Mouse (Mus musculus): Measurements from ENCODE around the gene Dvl2. TPM values are rescaled to one million over a fixed set of nuclear protein-coding genes. Genes with fewer than 3 reads are reported as not detected.

Dvl2 gene
- polyA plus RNA-seq, 1 experiment from 2014 or later: 47.6 TPM

DNA sequence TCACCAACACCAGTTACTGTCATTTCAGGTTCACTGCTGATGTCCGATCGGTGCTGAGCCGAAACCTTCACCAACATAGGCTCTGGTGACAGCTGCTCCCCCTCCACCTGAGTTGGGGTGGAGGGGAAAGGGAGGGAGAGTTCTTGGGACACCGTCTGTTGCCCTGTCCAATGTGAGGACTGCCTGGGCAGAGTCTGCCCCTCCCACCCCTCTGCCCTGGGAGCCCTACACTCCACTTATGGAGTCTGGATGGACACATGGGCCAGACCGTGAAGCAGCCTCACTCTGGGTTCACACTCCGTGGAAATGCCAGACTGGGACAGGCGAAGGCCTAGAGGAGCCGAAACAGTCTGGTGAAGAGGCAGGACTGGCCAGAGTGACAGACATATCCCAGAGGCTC lies 10.4 kb upstream of the Dvl2 start:
- no peak for ATAC-seq (replicated peaks; ENCODE audit: low FRiP score)
- peaks cover 12% of the 10 kb centered on the region; the same call in 1 of the 2 replicates for H3K36me3 ChIP-seq (ENCODE audit: control insufficient read depth, insufficient read depth, low read length)
- H3K4me1 ChIP-seq (replicated peaks; ENCODE audit: control insufficient read depth, insufficient read depth, low read length): peaks cover 5% of the 10 kb centered on the region; the same call in 1 of the 2 replicates
- no peak overlapping the region for H3K4me2 ChIP-seq (ENCODE audit: low read depth, low read length, severe bottlenecking)
- no peak overlapping the region for H3K9ac ChIP-seq (ENCODE audit: low read length)
- H3K27ac ChIP-seq (ENCODE audit: low read depth, low read length): no peak overlapping the region
- no peaks in the 10 kb centered on the region for H3K27me3 ChIP-seq (ENCODE audit: control insufficient read depth, insufficient read depth, low read length)
- WGBS: 87% methylated on average over 8 of the region's 8 CpGs
- no peak overlapping the region for H3K4me3 ChIP-seq (ENCODE audit: low read depth, low read length)
- H3K9me3 ChIP-seq (ENCODE audit: control insufficient read depth, low read length): no peaks in the 10 kb centered on the region
- DNase-seq (ENCODE audit: low spot score): no peak

DNA sequence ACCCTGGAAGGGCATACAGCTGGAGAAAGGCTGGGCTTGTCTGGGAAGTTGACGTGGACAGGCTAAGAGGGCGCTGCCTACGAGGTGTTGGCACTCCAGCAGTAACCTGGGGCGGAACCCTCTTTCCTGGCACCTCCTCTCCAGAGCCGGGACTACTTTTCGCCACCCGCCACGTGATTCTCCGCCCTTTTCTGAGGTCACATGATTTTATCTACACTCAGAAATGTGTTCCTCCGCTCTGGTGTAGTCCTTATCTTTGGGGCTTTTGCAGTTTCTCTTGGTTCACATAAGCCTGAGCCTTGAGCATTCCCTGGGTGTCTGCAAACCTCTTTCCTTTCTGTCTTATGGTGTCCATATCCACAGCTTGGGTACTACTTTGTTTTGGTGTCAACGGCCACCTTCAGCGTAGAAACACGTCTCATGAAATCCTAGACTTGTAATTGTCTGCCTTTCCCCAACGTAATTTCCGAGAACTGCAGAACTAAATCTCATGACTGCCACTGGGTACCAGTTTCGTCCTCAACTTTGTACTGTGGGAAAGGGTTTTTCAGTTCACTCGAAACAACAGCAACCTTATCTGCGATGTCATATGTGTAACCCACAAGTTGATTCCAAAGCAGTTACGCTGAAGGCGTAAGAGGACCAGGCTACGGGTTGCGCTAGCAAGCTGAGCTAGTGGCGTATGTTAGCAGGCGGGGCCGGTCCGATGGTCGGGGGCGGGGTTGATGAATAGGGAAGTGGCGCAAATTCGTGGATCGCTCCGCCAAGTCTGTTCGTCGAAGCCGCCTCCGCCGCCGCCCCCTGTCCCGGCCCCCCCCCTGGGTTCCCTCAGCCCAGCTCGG lies 9.3 kb upstream of the Dvl2 start, which contains the start of gene Gabarap:
Gabarap (plus strand) TSS at position 294 of the 842 bp plus-strand sequence.
- Histone ChIP-seq H3K4me3 (ENCODE audit: low read depth, low read length) (peak within 1 kb of the TSS; percentile 65), H3K4me2 (ENCODE audit: low read depth, low read length, severe bottlenecking) (peak within 1 kb of the TSS; percentile 62), H3K36me3 (ENCODE audit: control insufficient read depth, insufficient read depth, low read length) (peaks cover 12% of the 10 kb centered on the region; the same call in 1 of the 2 replicates), H3K9ac (ENCODE audit: low read length) (peak within 1 kb of the TSS; percentile 89), H3K27ac (ENCODE audit: low read depth, low read length) (peak within 1 kb of the TSS; percentile 79), H3K27me3 (ENCODE audit: control insufficient read depth, insufficient read depth, low read length) (no peaks in the 10 kb centered on the region), H3K9me3 (ENCODE audit: control insufficient read depth, low read length) (no peaks in the 10 kb centered on the region), H3K4me1 (replicated peaks; ENCODE audit: control insufficient read depth, insufficient read depth, low read length) (peaks cover 5% of the 10 kb centered on the region; the same call in 1 of the 2 replicates)
- ATAC-seq (replicated peaks; ENCODE audit: low FRiP score): peak; percentile 57
- peak; percentile 97 for DNase-seq (ENCODE audit: low spot score)
- WGBS: under 1% methylated on average over 40 of the region's 40 CpGs

DNA sequence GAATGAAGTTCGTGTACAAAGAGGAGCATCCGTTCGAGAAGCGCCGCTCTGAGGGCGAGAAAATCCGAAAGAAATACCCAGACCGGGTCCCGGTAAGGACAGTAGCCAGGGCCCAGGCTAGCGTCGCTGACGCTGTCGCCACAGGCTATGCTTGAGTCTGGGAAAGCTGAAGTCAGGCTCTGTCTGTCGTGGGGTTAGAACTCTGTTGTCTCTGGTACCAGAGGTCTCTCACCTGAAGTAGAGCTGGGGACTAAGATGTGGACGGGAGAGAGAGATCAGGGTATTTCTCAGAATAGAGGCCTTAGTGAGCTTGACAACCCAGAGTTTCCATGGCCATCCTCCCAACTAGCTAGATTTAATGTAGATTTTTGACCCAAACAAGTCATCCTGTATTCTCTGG lies 8.7 kb upstream of the Dvl2 start:
- WGBS: under 1% methylated on average over 15 of the region's 15 CpGs
- DNase-seq (ENCODE audit: low spot score): no peak
- Histone ChIP-seq H3K4me2 (ENCODE audit: low read depth, low read length, severe bottlenecking) (peak overlapping the region; percentile 62), H3K36me3 (ENCODE audit: control insufficient read depth, insufficient read depth, low read length) (peaks cover 12% of the 10 kb centered on the region; the same call in 1 of the 2 replicates), H3K9ac (ENCODE audit: low read length) (peak overlapping the region; percentile 89), H3K27me3 (ENCODE audit: control insufficient read depth, insufficient read depth, low read length) (no peaks in the 10 kb centered on the region), H3K27ac (ENCODE audit: low read depth, low read length) (peak overlapping the region; percentile 79), H3K9me3 (ENCODE audit: control insufficient read depth, low read length) (no peaks in the 10 kb centered on the region), H3K4me3 (ENCODE audit: low read depth, low read length) (peak overlapping the region; percentile 65), H3K4me1 (replicated peaks; ENCODE audit: control insufficient read depth, insufficient read depth, low read length) (peaks cover 5% of the 10 kb centered on the region; the same call in 1 of the 2 replicates)
- ATAC-seq (replicated peaks; ENCODE audit: low FRiP score): no peak

DNA sequence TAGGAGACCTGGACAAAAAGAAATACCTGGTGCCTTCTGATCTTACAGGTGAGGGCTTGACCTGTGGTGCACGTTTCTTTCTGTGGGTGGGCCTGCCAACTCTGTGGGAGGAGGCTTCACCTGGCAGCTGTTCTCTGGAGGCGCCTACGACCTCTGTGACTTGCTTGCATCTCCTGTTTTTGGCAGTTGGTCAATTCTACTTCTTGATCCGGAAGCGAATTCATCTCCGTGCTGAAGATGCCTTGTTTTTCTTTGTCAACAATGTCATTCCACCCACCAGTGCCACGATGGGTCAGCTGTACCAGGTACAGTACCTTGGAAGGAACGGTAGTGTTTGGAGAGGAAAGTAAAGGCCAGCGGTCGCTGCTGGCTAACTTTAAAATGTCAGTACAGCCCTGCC lies 8.0 kb upstream of the Dvl2 start:
- peaks cover 5% of the 10 kb centered on the region; the same call in 1 of the 2 replicates for H3K4me1 ChIP-seq (replicated peaks; ENCODE audit: control insufficient read depth, insufficient read depth, low read length)

DNA sequence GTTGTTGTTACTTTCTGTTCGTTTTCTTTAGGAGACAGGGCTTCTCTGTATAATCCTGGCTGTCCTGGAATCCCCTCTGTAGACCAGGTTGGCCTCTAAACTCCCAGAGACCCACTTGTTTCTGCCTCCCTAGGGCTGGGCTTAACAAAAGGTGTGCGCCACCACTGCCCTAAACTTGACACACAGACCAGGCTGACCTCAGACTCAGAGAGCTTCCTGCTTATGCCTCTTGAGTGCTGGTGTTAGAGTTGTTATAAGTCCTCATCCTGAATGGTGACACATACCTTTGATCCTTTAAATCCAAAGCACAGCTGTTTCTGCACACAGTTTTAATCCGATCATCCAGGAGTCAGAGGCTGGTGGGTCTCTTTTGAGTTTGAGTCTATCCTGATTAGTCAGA lies 7.5 kb upstream of the Dvl2 start:
- WGBS: 86% methylated on average over 3 of the region's 3 CpGs
- H3K36me3 ChIP-seq (ENCODE audit: control insufficient read depth, insufficient read depth, low read length): peaks cover 15% of the 10 kb centered on the region; the same call in 1 of the 2 replicates
- ATAC-seq (replicated peaks; ENCODE audit: low FRiP score) (no peak), DNase-seq (ENCODE audit: low spot score) (no peak)
- H3K9me3 ChIP-seq (ENCODE audit: control insufficient read depth, low read length): no peaks in the 10 kb centered on the region
- H3K4me3 ChIP-seq (ENCODE audit: low read depth, low read length): 0 out of 2 replicates have a peak overlapping the region, but pooled peaks have one; percentile 65
- H3K4me2 ChIP-seq (ENCODE audit: low read depth, low read length, severe bottlenecking): no peak overlapping the region; the same call in 1 of the 2 replicates
- peaks cover 8% of the 10 kb centered on the region for H3K4me1 ChIP-seq (replicated peaks; ENCODE audit: control insufficient read depth, insufficient read depth, low read length)
- H3K9ac ChIP-seq (ENCODE audit: low read length): no peak overlapping the region
- no peaks in the 10 kb centered on the region for H3K27me3 ChIP-seq (ENCODE audit: control insufficient read depth, insufficient read depth, low read length)
- H3K27ac ChIP-seq (ENCODE audit: low read depth, low read length): no peak overlapping the region

More for the DNA sequence above, 8.0 kb upstream of the Dvl2 start:
- WGBS: 91% methylated on average over 10 of the region's 10 CpGs
- Histone ChIP-seq H3K9me3 (ENCODE audit: control insufficient read depth, low read length) (no peaks in the 10 kb centered on the region), H3K27me3 (ENCODE audit: control insufficient read depth, insufficient read depth, low read length) (no peaks in the 10 kb centered on the region), H3K9ac (ENCODE audit: low read length) (peak overlapping the region; percentile 89; the same call in 1 of the 2 replicates), H3K4me2 (ENCODE audit: low read depth, low read length, severe bottlenecking) (peak overlapping the region; percentile 62; the same call in 1 of the 2 replicates), H3K36me3 (ENCODE audit: control insufficient read depth, insufficient read depth, low read length) (peaks cover 12% of the 10 kb centered on the region; the same call in 1 of the 2 replicates), H3K27ac (ENCODE audit: low read depth, low read length) (no peak overlapping the region), H3K4me3 (ENCODE audit: low read depth, low read length) (peak overlapping the region; percentile 65)
- no peak for DNase-seq (ENCODE audit: low spot score)
- no peak for ATAC-seq (replicated peaks; ENCODE audit: low FRiP score)

DNA sequence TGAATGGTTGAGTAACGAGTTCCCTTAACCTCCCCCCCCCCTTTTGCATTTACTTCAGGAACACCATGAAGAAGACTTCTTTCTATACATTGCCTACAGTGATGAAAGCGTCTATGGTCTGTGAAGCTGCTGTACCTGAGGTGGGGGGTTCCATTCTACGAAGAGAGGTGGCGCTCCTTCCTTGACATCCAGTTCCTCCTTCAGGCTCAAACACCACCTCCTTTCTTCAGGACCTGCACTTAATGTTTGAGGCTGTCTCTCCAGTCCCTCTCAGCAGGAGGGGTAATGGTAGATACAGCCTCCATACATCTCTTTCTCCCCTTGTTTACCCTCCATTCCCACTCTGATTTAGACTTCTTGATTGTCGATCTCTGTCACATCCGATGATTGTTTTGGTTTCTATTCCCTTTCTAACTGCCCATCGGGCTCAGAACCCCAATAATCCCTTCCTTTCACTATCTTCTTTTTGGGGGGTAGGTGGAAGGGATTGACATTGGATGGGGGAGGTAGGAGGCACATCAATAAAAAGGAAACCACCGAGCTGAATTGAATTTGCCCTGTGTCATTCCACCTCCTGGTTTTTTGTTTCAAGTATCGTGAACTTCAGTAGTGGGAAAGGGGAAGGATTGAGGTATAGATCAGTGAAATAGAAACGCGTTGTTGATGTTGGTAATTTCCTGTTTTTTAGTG lies 5.8 kb upstream of the Dvl2 start:
- no peak overlapping the region for H3K4me3 ChIP-seq (ENCODE audit: low read depth, low read length)
- H3K4me1 ChIP-seq (replicated peaks; ENCODE audit: control insufficient read depth, insufficient read depth, low read length): peaks cover 10% of the 10 kb centered on the region
- DNase-seq (ENCODE audit: low spot score): no peak
- no peaks in the 10 kb centered on the region for H3K27me3 ChIP-seq (ENCODE audit: control insufficient read depth, insufficient read depth, low read length)
- WGBS: 90% methylated on average over 11 of the region's 11 CpGs
- H3K4me2 ChIP-seq (ENCODE audit: low read depth, low read length, severe bottlenecking): no peak overlapping the region; the same call in 1 of the 2 replicates
- no peak for ATAC-seq (replicated peaks; ENCODE audit: low FRiP score)
- no peak overlapping the region for H3K27ac ChIP-seq (ENCODE audit: low read depth, low read length)
- no peak overlapping the region for H3K9ac ChIP-seq (ENCODE audit: low read length)
- H3K9me3 ChIP-seq (ENCODE audit: control insufficient read depth, low read length): no peaks in the 10 kb centered on the region
- H3K36me3 ChIP-seq (ENCODE audit: control insufficient read depth, insufficient read depth, low read length): peaks cover 24% of the 10 kb centered on the region

DNA sequence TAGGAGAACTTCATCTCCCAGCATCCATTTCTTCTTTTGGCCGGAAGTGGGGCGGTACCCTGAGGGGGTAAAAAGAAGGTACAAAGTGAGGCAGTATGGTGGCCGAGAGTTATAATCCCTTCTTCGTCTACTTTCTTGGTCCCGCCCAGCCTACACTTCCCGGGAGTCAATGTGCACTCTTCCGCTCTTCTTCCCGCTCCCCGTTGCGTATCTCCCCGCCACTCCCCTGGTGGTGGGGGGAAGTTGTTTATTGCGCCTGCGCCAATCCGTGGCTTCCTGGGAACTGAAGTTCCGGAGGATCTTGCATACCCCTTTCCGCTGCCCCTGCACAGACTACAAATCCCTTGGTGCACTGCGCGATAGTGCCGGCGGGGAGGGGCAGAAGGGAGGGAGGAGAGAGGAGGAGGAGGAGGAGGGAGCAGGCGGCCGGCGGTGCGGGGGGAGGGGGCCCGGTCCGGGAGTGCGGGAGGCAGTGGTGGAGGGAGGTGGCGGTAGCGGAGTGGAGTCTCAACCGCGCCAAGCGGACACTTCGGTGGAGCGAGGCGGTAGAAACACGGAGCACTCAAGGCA lies 4.9 kb upstream of the Dvl2 start, which contains the start of gene Phf23:
Phf23 (plus strand) TSS at position 387 of the 570 bp plus-strand sequence.
- Histone ChIP-seq H3K9ac (ENCODE audit: low read length) (peak within 1 kb of the TSS; percentile 87), H3K4me3 (ENCODE audit: low read depth, low read length) (peak within 1 kb of the TSS; percentile 96), H3K36me3 (ENCODE audit: control insufficient read depth, insufficient read depth, low read length) (peaks cover 19% of the 10 kb centered on the region), H3K4me1 (replicated peaks; ENCODE audit: control insufficient read depth, insufficient read depth, low read length) (peaks cover 10% of the 10 kb centered on the region), H3K27ac (ENCODE audit: low read depth, low read length) (peak within 1 kb of the TSS; percentile 97), H3K27me3 (ENCODE audit: control insufficient read depth, insufficient read depth, low read length) (no peaks in the 10 kb centered on the region), H3K4me2 (ENCODE audit: low read depth, low read length, severe bottlenecking) (peak within 1 kb of the TSS; percentile 56), H3K9me3 (ENCODE audit: control insufficient read depth, low read length) (no peaks in the 10 kb centered on the region)
- ATAC-seq (replicated peaks; ENCODE audit: low FRiP score): peak; percentile 77
- DNase-seq (ENCODE audit: low spot score): peak; percentile 99
- under 1% methylated on average over 36 of the region's 36 CpGs for WGBS
